Mouse (Mus musculus): ENCODE measurements around the gene Pax7. TPM values are rescaled to one million over a fixed set of nuclear protein-coding genes. Genes with fewer than 3 reads are reported as not detected.

Gene Pax7
- total RNA-seq, 2 experiments from 2014 or later, result 21.6 to 22.3 TPM

DNA sequence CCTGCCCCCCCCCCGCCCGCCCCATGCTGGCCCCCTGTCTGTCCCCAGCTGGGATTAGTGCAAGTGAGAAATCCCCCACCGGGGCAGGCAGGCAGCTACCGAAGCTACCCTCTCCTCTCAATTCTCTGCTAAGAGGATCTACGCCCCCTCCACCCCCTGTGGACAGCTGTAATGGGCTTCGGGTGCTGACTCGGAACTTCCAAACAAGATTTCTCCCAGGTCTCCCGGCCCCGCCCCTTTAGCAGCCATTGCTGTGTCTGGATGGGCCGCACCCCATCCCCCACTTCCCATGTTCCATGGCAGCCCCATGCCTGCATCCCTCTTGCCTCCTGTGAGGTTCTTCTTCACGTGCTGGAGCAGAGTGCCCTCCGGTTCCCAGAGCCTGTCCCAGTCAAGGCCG lies 76.4 kb downstream of the Pax7 start:
- no peak for DNase-seq (ENCODE audit: low spot score in 2 of 2)

DNA sequence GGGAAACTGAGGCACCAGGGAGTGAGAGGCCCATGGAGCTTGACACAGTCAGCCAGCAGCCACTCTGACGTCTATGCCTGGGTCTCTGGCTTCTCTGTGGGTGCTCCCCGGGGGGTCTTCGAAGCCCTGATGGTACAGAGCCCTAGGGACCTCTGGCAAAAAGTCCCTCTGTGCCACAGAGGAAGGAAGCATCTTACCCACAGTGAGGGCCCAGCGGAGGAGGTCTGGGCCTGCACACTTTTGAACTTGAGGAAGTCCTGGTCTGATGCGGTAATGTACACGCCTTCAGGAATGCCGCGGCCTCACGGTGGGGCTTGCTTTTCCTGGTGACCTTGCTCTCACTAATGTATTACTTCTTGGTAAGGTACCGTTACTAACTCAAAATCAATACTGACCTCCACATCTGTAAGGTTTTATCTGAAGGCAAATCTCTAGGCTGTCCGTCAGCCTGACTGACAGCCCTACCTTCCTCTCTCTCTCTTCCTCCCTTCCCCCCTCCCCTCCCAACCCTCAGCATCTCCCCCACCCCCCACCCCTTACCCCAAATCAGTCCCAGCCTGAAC lies 79.1 kb downstream of the Pax7 start:
- no peak for DNase-seq (ENCODE audit: low spot score in 2 of 2)

- DNase-seq (ENCODE audit: low spot score in 2 of 2), result no peak
Measured at GRCm38 (mm10) chr4:139750926-139751325, 82.4 kb downstream of the Pax7 start.

DNA sequence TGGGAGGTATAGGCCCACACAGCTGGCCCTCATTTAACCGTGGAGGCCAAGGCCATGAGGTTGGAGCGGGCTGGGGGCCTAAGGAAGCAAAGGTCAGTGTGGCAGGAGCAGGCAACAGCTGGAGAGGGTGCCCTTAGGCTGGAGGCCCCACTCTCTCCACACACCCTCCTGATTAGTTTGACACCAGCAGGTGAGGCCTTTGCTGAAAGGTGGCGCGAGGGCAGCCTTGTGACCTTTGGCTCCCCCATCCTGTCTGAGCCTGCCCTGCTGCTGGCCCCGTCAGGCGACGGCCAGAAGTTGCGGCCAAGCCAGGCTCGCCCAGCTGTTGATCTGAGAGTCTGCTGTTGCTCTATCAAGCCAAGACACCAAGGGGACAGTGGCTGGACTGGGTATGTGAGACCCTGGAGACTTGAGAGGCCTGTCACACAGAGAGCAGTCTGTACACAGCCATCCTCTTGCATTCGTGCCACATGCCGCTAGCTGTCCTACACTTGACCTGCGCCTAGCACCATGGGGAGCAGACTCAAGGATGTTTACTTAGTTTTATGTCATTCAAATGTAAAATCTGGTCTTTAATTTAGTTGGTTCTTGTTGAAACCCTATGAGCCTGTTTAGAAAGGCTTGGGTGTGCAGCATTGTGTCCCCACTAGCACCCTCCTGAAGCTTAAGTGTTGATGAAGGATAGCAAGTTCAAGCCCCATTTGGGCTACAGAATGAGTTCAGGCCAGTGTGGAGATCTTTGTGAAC lies 86.0 kb downstream of the Pax7 start:
- DNase-seq (ENCODE audit: low spot score in 2 of 2), result peak in 1 of 2 experiments; percentile 54

- DNase-seq (ENCODE audit: low spot score in 2 of 2), result no peak
Measured at GRCm38 (mm10) chr4:139746177-139746576, 87.2 kb downstream of the Pax7 start.

GRCm38 (mm10) chr4:139744765-139745395 lies 88.4 kb downstream of the Pax7 start:
- DNase-seq (ENCODE audit: low spot score in 2 of 2), result no peak

DNA sequence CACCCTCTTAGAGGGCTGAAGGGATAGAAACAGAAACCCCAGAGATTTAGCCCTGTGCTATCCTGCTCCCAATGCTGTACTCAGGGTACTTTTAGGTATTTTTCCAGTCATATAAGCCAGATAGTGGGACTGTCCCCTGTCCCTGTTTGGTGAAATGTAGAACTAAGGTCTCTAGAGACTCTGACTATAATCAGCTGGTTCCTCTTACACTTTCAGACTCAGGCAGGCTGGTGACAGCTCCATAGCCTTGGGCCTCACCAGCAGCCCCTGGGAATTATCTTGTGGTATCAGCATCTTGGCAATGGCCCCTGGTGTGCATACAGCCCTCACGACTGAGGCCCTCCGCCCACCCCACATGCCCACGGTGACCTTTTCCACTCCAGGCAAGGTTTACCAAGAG lies 89.7 kb downstream of the Pax7 start:
- DNase-seq (ENCODE audit: low spot score in 2 of 2), result no peak

DNA sequence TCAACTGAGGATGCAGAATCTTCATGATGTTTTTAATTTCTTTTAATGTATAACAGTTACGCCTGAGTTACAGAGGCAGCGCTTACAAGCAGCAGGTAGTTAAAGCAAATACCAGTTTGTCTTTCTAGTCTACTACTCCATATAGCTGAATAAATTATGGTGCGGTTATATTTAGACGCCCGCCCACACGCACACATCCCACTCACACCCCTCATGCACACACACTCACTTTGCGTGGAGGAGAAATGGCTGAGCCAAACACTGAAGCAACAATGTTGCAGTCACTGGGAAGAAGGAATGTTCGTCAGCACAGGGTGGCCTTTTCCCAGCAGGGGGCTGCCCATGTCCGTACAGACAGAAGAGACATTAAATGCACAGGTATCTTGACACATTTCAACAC lies 96.3 kb downstream of the Pax7 start:
- no peak for DNase-seq (ENCODE audit: low spot score in 2 of 2)

GRCm38 (mm10) chr4:139727101-139727500 lies 106.2 kb downstream of the Pax7 start:
- DNase-seq (ENCODE audit: low spot score in 2 of 2), result no peak

DNA sequence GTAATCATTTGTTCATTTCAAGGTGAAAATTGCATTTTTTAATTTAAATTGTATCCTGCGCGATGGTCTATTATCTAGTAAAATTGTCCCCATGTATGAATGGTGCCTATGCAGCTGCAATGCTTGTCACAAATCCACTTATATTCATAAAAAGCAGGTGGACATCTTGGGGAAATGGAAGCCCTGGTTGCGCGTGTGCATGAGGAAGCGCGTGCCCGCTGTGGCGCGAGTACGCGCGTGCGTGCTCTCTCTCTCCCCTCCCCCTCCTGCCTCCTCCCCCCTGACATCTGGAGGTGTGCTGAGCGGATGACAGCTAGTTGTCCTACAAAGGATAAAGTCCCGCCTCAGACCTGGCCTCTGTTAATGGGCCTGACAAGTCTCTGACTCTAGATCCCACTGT lies 107.9 kb downstream of the Pax7 start:
- no peak for DNase-seq (ENCODE audit: low spot score in 2 of 2)

DNA sequence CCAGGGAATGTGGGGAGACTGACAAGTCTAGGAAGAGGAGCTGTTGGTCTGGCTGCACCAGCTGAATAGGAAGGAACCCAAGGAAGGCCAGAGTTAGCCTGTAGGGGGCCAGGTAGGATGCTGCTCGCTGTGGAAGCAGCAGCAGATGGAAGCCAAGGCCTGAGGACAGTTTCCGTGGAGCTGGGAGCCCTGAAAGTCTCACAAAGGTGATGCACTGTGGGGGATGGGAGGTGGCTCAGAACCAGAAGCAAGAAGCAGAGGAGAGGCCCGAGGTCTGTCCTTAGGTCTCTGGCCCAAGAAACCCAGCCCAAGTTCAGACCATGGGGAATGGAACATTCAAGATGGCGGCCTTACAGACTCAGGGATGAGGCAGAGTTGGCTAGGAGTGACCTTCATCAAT lies 109.0 kb downstream of the Pax7 start:
- no peak for DNase-seq (ENCODE audit: low spot score in 2 of 2)

DNA sequence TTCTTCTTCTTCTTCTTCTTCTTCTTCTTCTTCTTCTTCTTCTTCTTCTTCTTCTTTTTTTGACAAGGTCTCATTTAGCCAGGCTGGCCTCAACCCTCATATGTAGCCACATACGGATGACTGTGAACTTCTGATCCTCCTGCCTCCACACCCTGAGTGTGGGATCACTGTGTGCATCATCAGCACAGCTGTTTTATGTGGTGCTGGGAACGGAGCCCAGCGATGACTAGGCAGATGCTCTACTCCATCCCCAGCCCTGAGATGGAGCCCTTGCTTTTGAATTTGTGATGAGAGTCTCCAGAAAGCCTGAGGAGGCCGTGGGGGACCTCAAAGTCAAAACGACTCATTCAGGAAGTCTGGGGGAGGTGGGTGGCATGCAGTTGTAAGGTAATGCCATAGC lies 114.3 kb downstream of the Pax7 start:
- DNase-seq (ENCODE audit: low spot score in 2 of 2), result no peak

GRCm38 (mm10) chr4:139716477-139717169 lies 116.7 kb downstream of the Pax7 start:
- no peak for DNase-seq (ENCODE audit: low spot score in 2 of 2)

DNA sequence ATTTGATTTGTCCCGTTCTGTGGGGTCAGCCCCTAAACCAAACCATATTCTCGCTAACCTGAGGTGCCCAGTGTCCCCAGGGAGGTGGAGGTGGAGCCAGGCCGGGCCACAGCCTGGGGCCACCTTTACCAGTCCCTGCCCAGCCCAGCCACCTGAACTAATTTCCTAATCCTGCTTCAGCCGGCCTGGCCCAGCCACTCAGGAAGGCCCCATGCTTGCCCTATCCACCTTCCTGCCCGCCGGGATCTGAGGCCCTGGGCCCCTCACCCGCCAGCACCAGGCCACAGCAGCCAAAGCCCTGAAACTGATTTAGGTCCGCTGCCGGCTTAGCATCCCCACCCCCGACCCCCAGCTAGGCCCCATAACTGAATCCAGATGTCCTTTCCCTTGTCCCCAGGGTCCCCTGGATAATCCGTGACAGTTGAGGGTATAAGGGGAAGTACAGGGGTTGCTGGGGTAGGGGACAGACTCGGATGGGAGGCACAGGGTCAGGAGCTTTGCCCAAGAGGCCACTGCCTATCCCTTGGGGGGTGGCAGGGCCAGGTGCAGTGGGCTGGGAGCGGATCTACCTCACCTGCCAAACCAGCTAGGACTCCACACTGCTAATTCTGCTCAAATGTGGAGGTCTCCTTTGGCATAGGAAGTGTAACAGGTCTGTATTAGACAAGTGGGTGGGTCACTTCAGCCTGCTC lies 117.9 kb downstream of the Pax7 start:
- DNase-seq (ENCODE audit: low spot score in 2 of 2), result no peak

DNA sequence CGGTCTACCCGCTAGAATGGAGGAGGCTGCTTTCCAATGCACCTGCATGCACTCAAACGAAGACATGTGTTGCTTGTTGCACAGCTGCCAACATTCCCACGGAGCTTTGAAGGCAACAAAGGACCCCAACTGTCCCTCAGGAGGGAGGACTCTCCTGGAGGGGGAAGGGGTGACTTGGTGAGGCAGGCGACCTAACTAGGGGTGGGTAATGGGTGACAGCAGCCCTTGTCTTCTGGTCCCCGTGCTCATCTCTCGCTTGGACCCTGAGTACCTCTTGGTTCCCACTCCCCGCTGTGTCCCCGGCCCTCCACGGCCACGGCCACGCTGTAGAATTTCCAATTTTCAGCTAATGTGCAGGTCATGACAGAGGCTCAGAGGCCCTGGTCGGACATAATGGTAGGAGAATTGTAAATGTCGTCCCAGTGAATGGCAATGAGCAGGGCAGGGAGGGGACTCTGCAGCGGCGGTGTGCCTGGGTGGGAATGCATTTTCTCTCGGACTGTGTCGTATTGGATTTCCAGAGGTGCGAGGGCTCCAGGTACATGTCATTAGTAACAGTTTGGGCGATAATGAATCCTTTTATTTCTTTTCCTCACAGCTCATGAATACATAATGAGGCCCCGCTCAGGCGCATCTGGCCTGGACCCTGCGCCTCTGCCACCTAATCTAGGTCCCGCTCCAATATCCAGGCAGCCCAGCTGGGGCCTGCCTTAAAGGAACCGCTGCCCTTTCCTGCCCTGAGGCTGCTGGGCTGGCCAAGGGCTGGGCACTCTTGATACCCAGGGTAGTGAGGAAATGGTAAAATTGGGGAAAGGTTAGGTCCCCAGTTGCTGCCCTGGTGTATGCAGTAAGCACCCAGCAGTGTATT lies 122.6 kb downstream of the Pax7 start:
- no peak for DNase-seq (ENCODE audit: low spot score in 2 of 2)

- DNase-seq (ENCODE audit: low spot score in 2 of 2), result no peak
Measured at GRCm38 (mm10) chr4:139705986-139706385, 127.3 kb downstream of the Pax7 start.

GRCm38 (mm10) chr4:139703468-139703867 lies 129.9 kb downstream of the Pax7 start:
- no peak for DNase-seq (ENCODE audit: low spot score in 2 of 2)

- no peak for DNase-seq (ENCODE audit: low spot score in 2 of 2)
Measured at GRCm38 (mm10) chr4:139702914-139703313, 130.4 kb downstream of the Pax7 start.

DNA sequence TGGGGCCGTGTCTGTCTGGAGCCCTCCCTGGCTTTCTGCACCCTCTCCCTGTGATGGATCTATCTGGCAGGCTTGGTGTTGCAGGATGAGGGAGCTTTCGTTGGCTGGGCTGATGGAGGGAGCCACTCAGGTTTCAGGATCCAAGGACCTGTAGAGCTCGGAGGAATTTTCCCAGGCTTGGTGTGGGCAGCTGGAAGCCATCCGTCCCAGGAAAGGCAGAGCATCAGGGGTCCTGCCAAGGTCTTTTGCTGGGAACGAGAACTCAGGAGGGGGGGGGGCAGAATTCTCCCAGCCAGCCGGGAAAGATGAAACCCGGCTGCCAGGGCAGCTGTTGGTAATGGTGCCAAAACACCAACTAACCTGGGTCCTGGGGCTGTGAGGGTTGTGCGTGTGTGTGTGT lies 134.7 kb downstream of the Pax7 start:
- peak in 1 of 2 experiments; percentile 33 for DNase-seq (ENCODE audit: low spot score in 2 of 2)

DNA sequence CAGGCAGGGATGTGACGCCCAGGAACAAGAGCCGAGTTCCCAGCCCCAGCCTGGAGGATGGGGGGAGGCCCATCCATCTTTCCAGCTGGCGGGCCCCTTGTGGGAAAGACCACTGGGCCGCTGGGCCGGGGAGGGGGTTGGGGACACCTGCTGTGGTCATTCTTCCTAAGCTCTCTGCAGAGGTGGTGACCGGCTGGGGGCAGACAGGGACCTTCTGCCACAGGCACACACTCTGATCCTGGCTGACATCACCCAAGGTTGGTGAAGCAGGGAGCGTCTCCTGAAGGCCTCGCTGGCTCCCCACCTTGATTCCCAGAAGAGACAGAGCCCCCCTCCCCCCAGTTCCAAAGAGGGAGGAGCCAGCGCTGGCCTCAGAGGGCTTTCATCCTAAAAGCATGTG lies 135.6 kb downstream of the Pax7 start:
- DNase-seq (ENCODE audit: low spot score in 2 of 2), result peak in 1 of 2 experiments; percentile 50

All from gastrocnemius, postnatal 4 days (tissue).